Mouse (Mus musculus) midbrain, embryonic 15.5 days (tissue): ENCODE data around the gene Bsn. TPM values are rescaled to one million over a fixed set of nuclear protein-coding genes. Genes with fewer than 3 reads are reported as not detected.
"Not testable (repeated sequence)": the region's sequence is repeated elsewhere in the genome, so short reads cannot be mapped to it uniquely, and the experiment has no call there.

Experiments used
- ATAC-seq: fragments of 200-750 bp; cut with Nextera tagmentation; replicated peaks from 2 replicates; pipeline ENCODE4 v1.8.0; 2017; ENCODE audit warnings: moderate TSS enrichment
- H3K27ac ChIP-seq: fragments of 300-500 bp; sonication (generic); 2 replicates; pipeline ENCODE4 v1.5.1; 2015; ENCODE audit warnings: mild to moderate bottlenecking, inconsistent platforms
- H3K27me3 ChIP-seq: fragments of 300-500 bp; sonication (generic); replicated peaks from 2 replicates; pipeline ENCODE4 v1.6.1; 2015; ENCODE audit warnings: inconsistent platforms
- H3K36me3 ChIP-seq: fragments of 300-500 bp; sonication (generic); replicated peaks from 2 replicates; pipeline ENCODE4 v1.6.1; 2015; ENCODE audit warnings: inconsistent platforms
- H3K4me1 ChIP-seq: fragments of 300-500 bp; sonication (generic); 2 replicates; pipeline ENCODE4 v1.6.1; 2015; ENCODE audit warnings: inconsistent platforms
- H3K4me2 ChIP-seq: fragments of 300-500 bp; sonication (generic); 2 replicates; pipeline ENCODE4 v1.6.1; 2015; ENCODE audit warnings: inconsistent platforms, mild to moderate bottlenecking, moderate library complexity
- H3K4me3 ChIP-seq: fragments of 300-500 bp; sonication (generic); 2 replicates; pipeline ENCODE4 v1.5.1; 2015; ENCODE audit warnings: mild to moderate bottlenecking, inconsistent platforms
- H3K9ac ChIP-seq: fragments of 300-500 bp; sonication (generic); 2 replicates; pipeline ENCODE4 v1.6.1; 2015; ENCODE audit warnings: mild to moderate bottlenecking, inconsistent platforms
- H3K9me3 ChIP-seq: fragments of 300-500 bp; sonication (generic); 2 replicates; pipeline ENCODE4 v1.6.1; 2016; ENCODE audit warnings: inconsistent platforms
- WGBS: fragments of 180-500 bp; shearing (Covaris S2); methylation state at CpG from one replicate; pipeline ENCODE4 v1.1.7; 2015; ENCODE audit warnings: mixed read lengths; 5-methylcytosine and 5-hydroxymethylcytosine counted together
- polyA plus RNA-seq: library from polyadenylated mRNA; unstranded; fragments of >200 nt; fragmentation: Nextera tagmentation; extraction: Ambion mirVana; gene quantifications from 2 replicates; pipeline ENCODE4 v1.2.1, GENCODE M21; 2015

Bsn gene
- polyA plus RNA-seq, 1 experiment from 2014 or later = 11.1 TPM

DNA sequence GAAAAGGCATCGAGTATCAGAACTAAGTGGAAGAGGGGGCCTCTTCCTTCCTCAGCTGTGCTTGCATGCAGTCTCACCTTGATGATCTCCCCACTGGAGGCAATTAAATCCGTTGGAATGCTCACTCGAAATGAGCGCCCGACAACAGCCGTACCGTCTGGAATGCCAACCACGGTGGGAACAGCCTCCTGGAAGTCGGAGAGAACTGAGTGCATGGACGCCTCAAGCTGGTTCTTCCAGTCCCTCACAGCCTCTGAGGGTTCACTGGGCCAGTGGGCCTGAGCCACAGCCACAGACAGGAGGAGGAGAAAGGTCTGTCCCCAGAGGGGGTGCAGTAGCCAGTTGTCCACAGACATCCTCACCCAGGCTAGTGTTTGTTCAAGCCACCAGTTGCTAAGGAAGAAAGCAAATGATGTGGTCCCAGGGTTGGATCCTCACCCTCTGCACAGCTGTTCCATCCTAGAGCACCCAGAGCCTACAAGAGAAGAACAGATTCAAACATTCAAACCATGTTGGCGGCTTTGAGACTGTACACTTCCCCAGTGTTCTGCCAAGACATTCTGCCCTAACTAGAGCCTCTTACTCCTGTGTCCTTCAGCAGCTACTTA is 27.9 kb upstream of the Bsn start:
- H3K27me3 ChIP-seq = no peaks in the 10 kb centered on the region
- H3K4me3 ChIP-seq = no peak overlapping the region
- WGBS = 82% methylated on average over 11 of the region's 11 CpGs
- H3K4me2 ChIP-seq = no peak overlapping the region
- no peak for ATAC-seq
- H3K9ac ChIP-seq = no peak overlapping the region
- H3K9me3 ChIP-seq = no peaks in the 10 kb centered on the region
- peaks cover 4% of the 10 kb centered on the region for H3K36me3 ChIP-seq
- H3K27ac ChIP-seq = no peak overlapping the region
- peaks cover 12% of the 10 kb centered on the region for H3K4me1 ChIP-seq

- H3K27ac ChIP-seq = no peak overlapping the region
- WGBS = 95% methylated on average over 3 of the region's 3 CpGs
- H3K4me2 ChIP-seq = no peak overlapping the region
- peaks cover 4% of the 10 kb centered on the region for H3K36me3 ChIP-seq
- peaks cover 18% of the 10 kb centered on the region for H3K4me1 ChIP-seq
- no peaks in the 10 kb centered on the region for H3K9me3 ChIP-seq
- H3K27me3 ChIP-seq = no peaks in the 10 kb centered on the region
- ATAC-seq = no peak
- H3K4me3 ChIP-seq = no peak overlapping the region
- no peak overlapping the region for H3K9ac ChIP-seq
Measured at GRCm38 (mm10) chr9:108217406-108217805, 27.2 kb upstream of the Bsn start.

GRCm38 (mm10) chr9:108213105-108213504 is 22.9 kb upstream of the Bsn start:
- peak overlapping the region; percentile 14; the same call in 1 of the 2 replicates for H3K4me2 ChIP-seq
- peaks cover 13% of the 10 kb centered on the region for H3K36me3 ChIP-seq
- H3K4me3 ChIP-seq = no peak overlapping the region
- no peaks in the 10 kb centered on the region for H3K9me3 ChIP-seq
- H3K27me3 ChIP-seq = no peaks in the 10 kb centered on the region
- peak; percentile 72; the same call in 1 of the 2 replicates for ATAC-seq
- H3K27ac ChIP-seq = peak overlapping the region; percentile 78
- WGBS = 3% methylated on average over 7 of the region's 7 CpGs
- H3K9ac ChIP-seq = peak overlapping the region; percentile 7; the same call in 1 of the 2 replicates
- peaks cover 21% of the 10 kb centered on the region for H3K4me1 ChIP-seq

DNA sequence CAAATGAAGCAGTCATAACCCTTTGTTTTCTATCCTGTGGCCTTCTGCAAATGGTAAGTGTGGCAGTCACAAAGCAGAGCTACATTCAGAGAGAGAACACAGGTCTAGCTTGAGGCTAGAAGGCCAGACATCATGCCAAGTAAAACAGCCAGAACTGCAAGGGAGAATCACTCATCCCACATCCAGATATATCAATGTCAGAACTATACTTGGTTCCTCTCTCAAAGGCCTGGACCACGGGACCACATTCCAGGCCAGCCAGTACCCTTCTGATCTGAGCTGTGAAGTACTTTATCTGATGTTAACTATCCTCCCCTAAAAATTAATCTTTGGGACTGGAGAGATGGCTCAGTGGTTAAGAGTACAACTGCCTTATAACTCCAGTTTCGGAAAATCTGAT is 22.2 kb upstream of the Bsn start:
- Histone ChIP-seq H3K27ac (peak overlapping the region; percentile 78), H3K4me3 (no peak overlapping the region), H3K36me3 (peaks cover 16% of the 10 kb centered on the region), H3K27me3 (no peaks in the 10 kb centered on the region), H3K4me1 (peaks cover 21% of the 10 kb centered on the region), H3K9ac (no peak overlapping the region), H3K9me3 (no peaks in the 10 kb centered on the region), H3K4me2 (no peak overlapping the region)
- WGBS = 79% methylated on average over 2 of the region's 2 CpGs
- ATAC-seq = no peak

- ATAC-seq = no peak
- Histone ChIP-seq H3K9ac (no peak overlapping the region), H3K27me3 (no peaks in the 10 kb centered on the region), H3K4me2 (no peak overlapping the region), H3K27ac (peak overlapping the region; percentile 74), H3K4me1 (peaks cover 22% of the 10 kb centered on the region), H3K36me3 (peaks cover 24% of the 10 kb centered on the region), H3K9me3 (no peaks in the 10 kb centered on the region), H3K4me3 (no peak overlapping the region)
- WGBS = 57% methylated on average over 3 of the region's 3 CpGs
Measured at GRCm38 (mm10) chr9:108205571-108205901, 15.4 kb upstream of the Bsn start.

DNA sequence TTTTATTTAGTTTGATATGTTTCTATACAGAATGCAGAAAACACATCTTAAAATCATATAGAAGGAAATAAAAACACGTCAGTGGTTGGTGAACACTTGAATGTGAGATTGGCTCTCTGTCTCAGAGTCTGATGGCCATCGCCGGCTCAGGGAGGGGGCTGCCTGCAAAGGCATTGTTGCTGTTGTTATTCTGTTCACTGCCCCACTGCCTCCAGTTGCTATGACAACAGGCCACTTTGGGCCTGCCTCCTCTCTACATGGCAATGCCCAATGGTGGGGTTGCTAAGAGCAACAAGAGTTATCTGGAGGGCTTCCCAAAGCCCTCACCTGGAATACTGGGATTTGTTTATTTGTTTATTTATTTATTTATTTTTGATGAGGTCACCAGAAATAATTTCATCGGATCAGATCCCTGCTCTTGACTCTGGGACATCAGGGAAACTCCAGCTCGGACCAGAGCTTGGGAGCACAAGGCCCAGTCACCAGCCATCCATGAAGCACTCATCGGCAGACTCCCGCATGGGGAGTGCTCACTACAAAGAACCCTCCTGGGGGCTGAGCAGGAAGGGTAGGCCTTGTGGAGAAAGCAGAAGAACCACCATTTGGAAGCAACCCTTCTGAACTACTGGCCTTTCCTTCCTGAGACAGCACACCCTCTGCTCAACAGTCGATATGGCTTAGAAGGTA is 14.8 kb upstream of the Bsn start:
- no peak overlapping the region for H3K4me2 ChIP-seq
- peak; percentile 75 for ATAC-seq
- WGBS = 26% methylated on average over 8 of the region's 8 CpGs
- H3K36me3 ChIP-seq = peaks cover 24% of the 10 kb centered on the region
- H3K27me3 ChIP-seq = no peaks in the 10 kb centered on the region
- H3K9me3 ChIP-seq = no peaks in the 10 kb centered on the region
- H3K4me3 ChIP-seq = no peak overlapping the region
- peak overlapping the region; percentile 74 for H3K27ac ChIP-seq
- peaks cover 26% of the 10 kb centered on the region for H3K4me1 ChIP-seq
- H3K9ac ChIP-seq = no peak overlapping the region

DNA sequence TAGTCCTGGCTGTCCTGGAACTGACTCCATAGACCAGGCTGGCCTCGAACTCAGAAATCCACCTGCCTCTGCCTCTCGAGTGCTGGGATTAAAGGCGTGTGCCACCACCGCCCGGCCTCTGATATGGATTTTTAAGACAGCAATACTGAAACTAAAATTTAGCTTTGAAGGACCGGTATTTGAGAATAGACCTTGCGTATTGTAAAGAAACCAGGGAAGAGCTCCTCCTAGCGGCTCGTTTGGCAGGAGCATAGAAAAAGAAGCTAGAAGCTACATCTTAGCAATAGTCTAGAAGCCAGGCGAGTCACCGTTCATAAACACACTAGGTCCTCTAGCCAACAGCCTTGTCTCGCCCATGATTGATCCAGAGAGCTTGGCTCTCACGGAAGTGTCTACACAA is 12.8 kb upstream of the Bsn start:
- H3K9me3 ChIP-seq = no peaks in the 10 kb centered on the region
- H3K36me3 ChIP-seq = peaks cover 14% of the 10 kb centered on the region
- ATAC-seq = no peak
- no peak overlapping the region for H3K9ac ChIP-seq
- no peak overlapping the region for H3K4me2 ChIP-seq
- no peak overlapping the region for H3K27ac ChIP-seq
- WGBS = 42% methylated on average over 13 of the region's 13 CpGs
- peaks cover 26% of the 10 kb centered on the region for H3K4me1 ChIP-seq
- H3K4me3 ChIP-seq = no peak overlapping the region
- H3K27me3 ChIP-seq = no peaks in the 10 kb centered on the region

DNA sequence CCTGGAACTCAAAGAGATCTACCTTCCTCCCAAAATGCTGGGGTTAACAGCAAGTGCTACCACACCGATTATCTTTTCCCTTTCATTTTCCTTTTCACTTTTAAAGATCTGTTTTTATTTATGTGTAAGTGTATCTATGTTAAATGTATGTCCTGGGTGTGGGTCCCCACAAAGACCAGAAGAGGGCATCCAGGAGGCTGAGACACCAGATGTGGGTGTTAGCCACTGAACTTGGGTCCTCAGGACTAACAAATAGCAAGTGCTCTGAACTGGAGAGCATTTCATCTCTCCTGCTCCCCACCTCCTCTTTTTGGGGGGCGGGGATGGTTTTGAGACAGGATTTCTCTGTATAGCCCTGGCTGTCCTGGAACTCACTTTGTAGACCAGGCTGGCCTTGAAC is 12.0 kb upstream of the Bsn start:
- H3K27me3 ChIP-seq = no peaks in the 10 kb centered on the region
- H3K9me3 ChIP-seq = no peaks in the 10 kb centered on the region
- no peak overlapping the region for H3K9ac ChIP-seq
- H3K27ac ChIP-seq = no peak overlapping the region
- no peak for ATAC-seq
- H3K4me2 ChIP-seq = no peak overlapping the region
- 99% methylated on average over 2 of the region's 2 CpGs for WGBS
- H3K36me3 ChIP-seq = peaks cover 5% of the 10 kb centered on the region; the same call in 1 of the 2 replicates
- no peak overlapping the region for H3K4me3 ChIP-seq
- peaks cover 31% of the 10 kb centered on the region for H3K4me1 ChIP-seq

- H3K27ac ChIP-seq = peak overlapping the region; percentile 37; the same call in 1 of the 2 replicates
- peak; percentile 86 for ATAC-seq
- WGBS = 0% methylated on average over 13 of the region's 13 CpGs
Measured at GRCm38 (mm10) chr9:108201160-108201559, 11.0 kb upstream of the Bsn start.

GRCm38 (mm10) chr9:108198621-108199020 is 8.4 kb upstream of the Bsn start:
- WGBS = 36% methylated on average over 4 of the region's 4 CpGs
- H3K36me3 ChIP-seq = no peaks in the 10 kb centered on the region
- no peak overlapping the region for H3K4me2 ChIP-seq
- no peaks in the 10 kb centered on the region for H3K9me3 ChIP-seq
- no peak for ATAC-seq
- H3K27ac ChIP-seq = no peak overlapping the region
- no peak overlapping the region for H3K9ac ChIP-seq
- no peaks in the 10 kb centered on the region for H3K27me3 ChIP-seq
- H3K4me1 ChIP-seq = peaks cover 18% of the 10 kb centered on the region
- H3K4me3 ChIP-seq = no peak overlapping the region

More at GRCm38 (mm10) chr9:108201160-108201559, 11.0 kb upstream of the Bsn start:
- H3K9ac ChIP-seq = peak overlapping the region; percentile 30; the same call in 1 of the 2 replicates
- peak overlapping the region; percentile 50 for H3K4me2 ChIP-seq
- H3K4me3 ChIP-seq = peak overlapping the region; percentile 25
- H3K36me3 ChIP-seq = no peaks in the 10 kb centered on the region
- H3K9me3 ChIP-seq = no peaks in the 10 kb centered on the region
- H3K4me1 ChIP-seq = peaks cover 32% of the 10 kb centered on the region
- H3K27me3 ChIP-seq = no peaks in the 10 kb centered on the region

DNA sequence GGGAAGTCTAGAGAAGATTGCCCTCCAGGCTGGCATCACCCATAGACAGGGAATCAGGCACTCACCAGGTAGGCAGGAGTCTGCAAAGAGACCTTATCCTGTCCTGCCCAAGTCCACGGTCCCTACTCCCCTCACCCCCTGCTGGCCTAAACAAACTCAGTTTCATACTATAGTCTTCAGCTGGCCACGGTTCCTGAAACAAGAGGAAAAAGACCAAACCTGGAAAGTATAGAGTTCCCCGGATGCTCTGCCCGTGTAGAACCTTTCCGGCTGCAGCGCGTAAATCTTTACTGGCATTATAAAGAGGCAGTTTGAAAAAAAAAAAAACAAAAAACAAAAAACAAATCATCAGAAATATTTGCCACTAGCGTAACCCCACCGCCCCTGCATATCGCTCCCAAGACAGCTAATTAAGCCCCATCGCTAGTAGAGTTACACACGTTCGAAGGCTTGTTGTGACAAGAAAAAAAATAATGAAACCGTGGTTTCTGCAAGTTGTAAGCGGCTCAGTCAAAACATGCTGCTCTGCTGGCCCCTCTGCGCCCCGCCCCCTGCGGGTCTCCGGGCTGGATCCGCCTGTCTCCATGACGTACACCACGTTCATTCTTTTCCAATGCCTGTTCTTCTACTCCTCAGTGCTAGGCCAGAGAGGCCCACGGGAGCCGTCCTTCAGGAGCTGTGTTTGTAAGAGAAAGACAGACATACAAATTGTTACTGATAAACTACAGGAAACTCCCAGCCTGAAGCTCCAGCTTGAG is 6.9 kb upstream of the Bsn start:
- no peaks in the 10 kb centered on the region for H3K36me3 ChIP-seq
- H3K27me3 ChIP-seq = no peaks in the 10 kb centered on the region
- WGBS = 29% methylated on average over 24 of the region's 24 CpGs
- H3K27ac ChIP-seq = peak overlapping the region; percentile 48; the same call in 1 of the 2 replicates
- peak overlapping the region; percentile 18; the same call in 1 of the 2 replicates for H3K4me2 ChIP-seq
- H3K9me3 ChIP-seq = no peaks in the 10 kb centered on the region
- peaks cover 18% of the 10 kb centered on the region for H3K4me1 ChIP-seq
- no peak overlapping the region for H3K4me3 ChIP-seq
- no peak overlapping the region for H3K9ac ChIP-seq
- ATAC-seq = no peak

DNA sequence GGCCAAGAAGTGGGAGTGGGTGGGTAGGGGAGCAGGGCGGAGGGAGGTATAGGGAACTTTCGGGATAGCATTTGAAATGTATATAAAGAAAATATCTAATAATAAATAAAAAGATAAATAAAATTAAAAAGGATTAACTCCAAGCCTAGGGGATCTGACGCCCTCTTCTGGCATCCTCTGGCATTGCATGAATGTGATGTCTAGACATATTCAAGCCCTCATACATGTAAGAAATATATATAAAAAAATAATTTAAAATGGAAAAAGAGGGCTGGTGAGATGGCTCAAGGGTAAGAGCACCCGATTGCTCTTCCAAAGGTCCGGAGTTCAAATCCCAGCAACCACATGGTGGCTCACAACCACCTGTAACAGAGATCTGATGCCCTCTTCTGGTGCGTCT is 6.0 kb upstream of the Bsn start:
- not testable (repeated sequence) for H3K36me3 ChIP-seq, H3K4me3 ChIP-seq, H3K9me3 ChIP-seq, H3K9ac ChIP-seq, H3K4me2 ChIP-seq, H3K27ac ChIP-seq, ATAC-seq, H3K27me3 ChIP-seq
- peaks cover 17% of the 10 kb centered on the region for H3K4me1 ChIP-seq
- WGBS = 65% methylated on average over 6 of the region's 6 CpGs
